Mouse (Mus musculus): Measurements from ENCODE around the gene Arl8b. TPM values are rescaled to one million over a fixed set of nuclear protein-coding genes. Genes with fewer than 3 reads are reported as not detected.

Arl8b gene
- polyA plus RNA-seq, 1 experiment from 2014 or later = 71.6 TPM

- no peak overlapping the region for H3K4me2 ChIP-seq
- H3K4me1 ChIP-seq (replicated peaks) = peaks cover 8% of the 10 kb centered on the region
- 70% methylated on average over 7 of the region's 7 CpGs for WGBS
- H3K9ac ChIP-seq = no peak overlapping the region
- ATAC-seq (ENCODE audit: insufficient number of reproducible peaks, low FRiP score) = no peak
- no peak overlapping the region for H3K27ac ChIP-seq (ENCODE audit: poor library complexity, severe bottlenecking)
- no peak overlapping the region for H3K4me3 ChIP-seq
- peaks cover 38% of the 10 kb centered on the region for H3K36me3 ChIP-seq
- H3K9me3 ChIP-seq (replicated peaks) = no peaks in the 10 kb centered on the region
- no peaks in the 10 kb centered on the region for H3K27me3 ChIP-seq (replicated peaks)
Observed at GRCm38 (mm10) chr6:108824816-108825545, 42.1 kb downstream of the Arl8b start.

- ATAC-seq (ENCODE audit: insufficient number of reproducible peaks, low FRiP score) = no peak
- H3K36me3 ChIP-seq = peaks cover 34% of the 10 kb centered on the region
- 66% methylated on average over 3 of the region's 3 CpGs for WGBS
- H3K4me2 ChIP-seq = no peak overlapping the region
- H3K9me3 ChIP-seq (replicated peaks) = no peaks in the 10 kb centered on the region
- H3K4me1 ChIP-seq (replicated peaks) = peaks cover 10% of the 10 kb centered on the region
- no peaks in the 10 kb centered on the region for H3K27me3 ChIP-seq (replicated peaks)
- no peak overlapping the region for H3K27ac ChIP-seq (ENCODE audit: poor library complexity, severe bottlenecking)
- H3K9ac ChIP-seq = no peak overlapping the region
- H3K4me3 ChIP-seq = no peak overlapping the region
Observed at GRCm38 (mm10) chr6:108826070-108826469, 43.2 kb downstream of the Arl8b start.

GRCm38 (mm10) chr6:108827336-108827920 is 44.5 kb downstream of the Arl8b start:
- no peak overlapping the region for H3K27ac ChIP-seq (ENCODE audit: poor library complexity, severe bottlenecking)
- H3K4me2 ChIP-seq = peak overlapping the region; percentile 93
- H3K36me3 ChIP-seq = peaks cover 22% of the 10 kb centered on the region
- peak overlapping the region; percentile 67; the same call in 1 of the 2 replicates for H3K9ac ChIP-seq
- no peaks in the 10 kb centered on the region for H3K9me3 ChIP-seq (replicated peaks)
- WGBS = 24% methylated on average over 5 of the region's 5 CpGs
- H3K4me1 ChIP-seq (replicated peaks) = peaks cover 10% of the 10 kb centered on the region
- H3K27me3 ChIP-seq (replicated peaks) = no peaks in the 10 kb centered on the region
- peak overlapping the region; percentile 99 for H3K4me3 ChIP-seq
- ATAC-seq (ENCODE audit: insufficient number of reproducible peaks, low FRiP score) = no peak

- peak within 1 kb of the TSS; percentile 95 for H3K9ac ChIP-seq
- H3K36me3 ChIP-seq = peaks cover 14% of the 10 kb centered on the region
- no peaks in the 10 kb centered on the region for H3K9me3 ChIP-seq (replicated peaks)
- peak within 1 kb of the TSS; percentile 93 for H3K4me2 ChIP-seq
- peak within 1 kb of the TSS; percentile 99 for H3K4me3 ChIP-seq
- H3K27ac ChIP-seq (ENCODE audit: poor library complexity, severe bottlenecking) = peak within 1 kb of the TSS; percentile 74
- H3K27me3 ChIP-seq (replicated peaks) = no peaks in the 10 kb centered on the region
- H3K4me1 ChIP-seq (replicated peaks) = peaks cover 10% of the 10 kb centered on the region
- ATAC-seq (ENCODE audit: insufficient number of reproducible peaks, low FRiP score) = peak; percentile 99
- WGBS = under 1% methylated on average over 60 of the region's 67 CpGs
Observed at GRCm38 (mm10) chr6:108828234-108828868, 45.5 kb downstream of the Arl8b start, which contains the start of gene Edem1. Gene Edem1, plus strand, starts transcription at chr6:108828641.

- Histone ChIP-seq H3K4me3 (peak overlapping the region; percentile 99), H3K36me3 (peaks cover 10% of the 10 kb centered on the region; the same call in 1 of the 2 replicates), H3K27me3 (replicated peaks) (no peaks in the 10 kb centered on the region), H3K9ac (peak overlapping the region; percentile 95), H3K9me3 (replicated peaks) (no peaks in the 10 kb centered on the region), H3K4me2 (peak overlapping the region; percentile 93), H3K4me1 (replicated peaks) (peaks cover 10% of the 10 kb centered on the region), H3K27ac (ENCODE audit: poor library complexity, severe bottlenecking) (peak overlapping the region; percentile 74)
- ATAC-seq (ENCODE audit: insufficient number of reproducible peaks, low FRiP score) = peak; percentile 62
- under 1% methylated on average over 56 of the region's 56 CpGs for WGBS
Observed at GRCm38 (mm10) chr6:108828872-108829271, 46.0 kb downstream of the Arl8b start.

- Histone ChIP-seq H3K4me2 (peak overlapping the region; percentile 93), H3K4me1 (replicated peaks) (peaks cover 10% of the 10 kb centered on the region), H3K36me3 (peaks cover 6% of the 10 kb centered on the region; the same call in 1 of the 2 replicates), H3K4me3 (peak overlapping the region; percentile 99), H3K9me3 (replicated peaks) (no peaks in the 10 kb centered on the region), H3K9ac (peak overlapping the region; percentile 95), H3K27ac (ENCODE audit: poor library complexity, severe bottlenecking) (no peak overlapping the region), H3K27me3 (replicated peaks) (no peaks in the 10 kb centered on the region)
- no peak for ATAC-seq (ENCODE audit: insufficient number of reproducible peaks, low FRiP score)
- WGBS = 19% methylated on average over 22 of the region's 22 CpGs
Observed at GRCm38 (mm10) chr6:108829386-108830370, 46.8 kb downstream of the Arl8b start.

- Histone ChIP-seq H3K9ac (no peak overlapping the region), H3K4me1 (replicated peaks) (peaks cover 10% of the 10 kb centered on the region), H3K4me2 (no peak overlapping the region), H3K36me3 (peaks cover 2% of the 10 kb centered on the region), H3K27ac (ENCODE audit: poor library complexity, severe bottlenecking) (no peak overlapping the region), H3K27me3 (replicated peaks) (no peaks in the 10 kb centered on the region), H3K4me3 (no peak overlapping the region), H3K9me3 (replicated peaks) (no peaks in the 10 kb centered on the region)
- 73% methylated on average over 1 of the region's 1 CpGs for whole genome bisulfite sequencing
- no peak for ATAC-seq (ENCODE audit: insufficient number of reproducible peaks, low FRiP score)
Observed at GRCm38 (mm10) chr6:108832170-108832569, 49.3 kb downstream of the Arl8b start.

GRCm38 (mm10) chr6:108832989-108833388 is 50.1 kb downstream of the Arl8b start:
- H3K4me3 ChIP-seq = no peak overlapping the region
- no peak overlapping the region for H3K27ac ChIP-seq (ENCODE audit: poor library complexity, severe bottlenecking)
- ATAC-seq (ENCODE audit: insufficient number of reproducible peaks, low FRiP score) = no peak
- H3K27me3 ChIP-seq (replicated peaks) = no peaks in the 10 kb centered on the region
- H3K4me1 ChIP-seq (replicated peaks) = peaks cover 10% of the 10 kb centered on the region
- H3K4me2 ChIP-seq = no peak overlapping the region
- no peaks in the 10 kb centered on the region for H3K9me3 ChIP-seq (replicated peaks)
- 53% methylated on average over 6 of the region's 6 CpGs for whole genome bisulfite sequencing
- no peak overlapping the region for H3K9ac ChIP-seq
- peaks cover 10% of the 10 kb centered on the region for H3K36me3 ChIP-seq

GRCm38 (mm10) chr6:108833963-108834697 is 51.2 kb downstream of the Arl8b start:
- H3K27me3 ChIP-seq (replicated peaks) = no peaks in the 10 kb centered on the region
- H3K4me3 ChIP-seq = no peak overlapping the region
- H3K36me3 ChIP-seq = peaks cover 16% of the 10 kb centered on the region
- ATAC-seq (ENCODE audit: insufficient number of reproducible peaks, low FRiP score) = no peak
- peaks cover 10% of the 10 kb centered on the region for H3K4me1 ChIP-seq (replicated peaks)
- H3K9ac ChIP-seq = no peak overlapping the region
- no peak overlapping the region for H3K27ac ChIP-seq (ENCODE audit: poor library complexity, severe bottlenecking)
- no peaks in the 10 kb centered on the region for H3K9me3 ChIP-seq (replicated peaks)
- WGBS = 67% methylated on average over 8 of the region's 8 CpGs
- no peak overlapping the region for H3K4me2 ChIP-seq

Measured in heart, embryonic 12.5 days (tissue).